Comparison of ENCODE assay signal across 11 mouse cellular contexts in genomic region chr15:68342542-68342941, GRCm38 (mm10).
A peak's percentile ranks its signal among the peaks of the same experiment; 100 is the strongest.
DNase-seq lines count a peak whose midpoint lies in the region; ATAC-seq and TF ChIP-seq lines count a peak whose summit lies in the region.
"Had no signal": no experiment of that assay in that cellular context is flagged by ENCODE, and none has a peak within 500 bp of the region (broad histone marks: within the 10 kb centered on the region; RNA-seq: fewer than 3 reads in every experiment).

No protein-coding gene starts in this region.

- no peak overlapping the region for H3K27ac ChIP-seq in kidney, adult 2 months (ENCODE audit: insufficient read depth, low read depth, low read length)
- peak overlapping the region; percentile 68 for H3K27ac ChIP-seq in heart, embryonic 16.5 days (ENCODE audit: low read length)
- no peak overlapping the region for H3K27ac ChIP-seq in layer of hippocampus, adult 2 months
- no peak overlapping the region for H3K27ac ChIP-seq in intestine, postnatal 0 days (ENCODE audit: low read depth, low read length)
- H3K27ac ChIP-seq: embryonic facial prominence, embryonic 13.5 days had no signal

- TF ChIP-seq CTCF in kidney, adult 2 months (conservative IDR thresholded peaks at IDR 0.05; ENCODE audit: insufficient read depth, insufficient read length, low read depth, low read length) = no peak
- no peak for TF ChIP-seq CTCF in layer of hippocampus, adult 2 months (conservative IDR thresholded peaks at IDR 0.05)
- no peak for TF ChIP-seq CTCF in intestine, postnatal 0 days (IDR thresholded peaks at IDR 0.05; ENCODE audit: low read depth)

- no peak for TF ChIP-seq POLR2A in kidney, adult 2 months (IDR thresholded peaks at IDR 0.05; ENCODE audit: low read depth, low read length)

- H3K4me3 ChIP-seq in kidney, adult 2 months (ENCODE audit: insufficient read depth, low read depth, low read length) = no peak overlapping the region
- H3K4me3 ChIP-seq in heart, embryonic 16.5 days (ENCODE audit: low read length) = no peak overlapping the region
- H3K4me3 ChIP-seq in layer of hippocampus, adult 2 months = no peak overlapping the region
- no peak overlapping the region for H3K4me3 ChIP-seq in intestine, postnatal 0 days (ENCODE audit: low read depth, low read length)
- H3K4me3 ChIP-seq: embryonic facial prominence, embryonic 13.5 days had no signal

- no peak overlapping the region for H3K9ac ChIP-seq in heart, embryonic 16.5 days (ENCODE audit: low read length)
- no peak overlapping the region for H3K9ac ChIP-seq in intestine, postnatal 0 days (ENCODE audit: low read depth, low read length)
- H3K9ac ChIP-seq: embryonic facial prominence, embryonic 13.5 days had no signal

- H3K36me3 ChIP-seq in kidney, adult 2 months (ENCODE audit: control insufficient read depth, insufficient read depth, low read length) = no peaks in the 10 kb centered on the region; the same call in 1 of the 2 replicates
- H3K36me3 ChIP-seq in heart, embryonic 16.5 days (ENCODE audit: control insufficient read depth, insufficient read depth) = peaks cover 13% of the 10 kb centered on the region
- 0 out of 2 replicates have a peak, but pooled peaks cover 8% of the 10 kb centered on the region for H3K36me3 ChIP-seq in intestine, postnatal 0 days (ENCODE audit: control insufficient read depth, insufficient read depth)

- ATAC-seq in heart, embryonic 16.5 days (replicated peaks; ENCODE audit: extremely low read depth, insufficient read depth, low FRiP score) = peak; percentile 95
- ATAC-seq in intestine, postnatal 0 days = no peak

- H3K27me3 ChIP-seq in kidney, adult 2 months (replicated peaks; ENCODE audit: control insufficient read depth, insufficient read depth, low read length) = no peaks in the 10 kb centered on the region
- H3K27me3 ChIP-seq in heart, embryonic 16.5 days (ENCODE audit: control insufficient read depth, insufficient read depth, low read length) = no peaks in the 10 kb centered on the region
- no peaks in the 10 kb centered on the region for H3K27me3 ChIP-seq in intestine, postnatal 0 days (replicated peaks; ENCODE audit: control insufficient read depth, insufficient read depth, low read length)
- H3K27me3 ChIP-seq: embryonic facial prominence, embryonic 13.5 days had no signal

- WGBS in kidney, adult 2 months = 53% methylated on average over 1 of the region's 1 CpGs
- WGBS in heart, embryonic 16.5 days = 37% methylated on average over 1 of the region's 1 CpGs
- WGBS in intestine, postnatal 0 days = 82% methylated on average over 1 of the region's 1 CpGs

- H3K4me2 ChIP-seq in heart, embryonic 16.5 days (ENCODE audit: low read depth, low read length) = 0 out of 2 replicates have a peak overlapping the region, but pooled peaks have one; percentile 23
- H3K4me2 ChIP-seq in intestine, postnatal 0 days (replicated peaks; ENCODE audit: low read depth) = no peak overlapping the region
- H3K4me2 ChIP-seq: embryonic facial prominence, embryonic 13.5 days had no signal

- H3K9me3 ChIP-seq in heart, embryonic 16.5 days (replicated peaks; ENCODE audit: control insufficient read depth, low read length) = no peaks in the 10 kb centered on the region
- H3K9me3 ChIP-seq in intestine, postnatal 0 days (ENCODE audit: control insufficient read depth) = no peaks in the 10 kb centered on the region
- H3K9me3 ChIP-seq: embryonic facial prominence, embryonic 13.5 days had no signal

- DNase-seq in kidney, adult 2 months = peak; percentile 58
- DNase-seq in kidney, adult 18-20 months = no peak
- DNase-seq in adrenal gland, adult 2 months = peak; percentile 89
- DNase-seq in lung, postnatal 36 days = peak; percentile 50
- DNase-seq in right cerebral cortex, adult 2 months (ENCODE audit: low spot score in 2 of 2) = no peak
- no peak for DNase-seq in layer of hippocampus, adult 2 months (ENCODE audit: low spot score in 2 of 2)
- DNase-seq: cerebellum, adult 18-20 months; right cerebral cortex, adult 18-20 months had no signal

- no peaks in the 10 kb centered on the region for H3K4me1 ChIP-seq in kidney, adult 2 months (ENCODE audit: control insufficient read depth, insufficient read depth, low read length)
- peaks cover 21% of the 10 kb centered on the region for H3K4me1 ChIP-seq in heart, embryonic 16.5 days (ENCODE audit: control insufficient read depth, insufficient read depth, low read length)
- 0 out of 2 replicates have a peak, but pooled peaks cover 2% of the 10 kb centered on the region for H3K4me1 ChIP-seq in intestine, postnatal 0 days (replicated peaks; ENCODE audit: control insufficient read depth, insufficient read depth, low read length)
- H3K4me1 ChIP-seq: embryonic facial prominence, embryonic 13.5 days had no signal

Comparison
In these comparisons a context has a peak if more than half of its experiments do, and no peak if none do; other contexts are left out.
1. DNase-seq: peak in kidney, adult 2 months (single experiment), adrenal gland, adult 2 months (single experiment) and lung, postnatal 36 days (single experiment); none in kidney, adult 18-20 months (single experiment), right cerebral cortex, adult 2 months (0 of 2) and layer of hippocampus, adult 2 months (0 of 2).